Mouse (Mus musculus) erythroblast, embryonic 14.5 days (primary cell): ENCODE results near the gene Sac3d1.

Experiments
- GATA1 ChIP-seq: IDR thresholded peaks from 2 replicates; pipeline ENCODE4 v1.6.1; 2012; ENCODE audit warnings: low read length, inconsistent platforms, mixed read lengths
- TAL1 ChIP-seq: IDR thresholded peaks from 3 replicates; pipeline ENCODE4 v1.6.1; 2012; ENCODE audit warnings: low read length, inconsistent platforms, mixed read lengths

- TF ChIP-seq GATA1 (no peak), TAL1 (no peak)
Measured at GRCm38 (mm10) chr19:6085417-6085879, 33.0 kb downstream of the Sac3d1 start.
